Mouse (Mus musculus): ENCODE data around the gene Pax7. TPM values are rescaled to one million over a fixed set of nuclear protein-coding genes. Genes with fewer than 3 reads are reported as not detected.

The Pax7 gene
- total and polyA plus RNA-seq, 3 experiments: not detected

DNA sequence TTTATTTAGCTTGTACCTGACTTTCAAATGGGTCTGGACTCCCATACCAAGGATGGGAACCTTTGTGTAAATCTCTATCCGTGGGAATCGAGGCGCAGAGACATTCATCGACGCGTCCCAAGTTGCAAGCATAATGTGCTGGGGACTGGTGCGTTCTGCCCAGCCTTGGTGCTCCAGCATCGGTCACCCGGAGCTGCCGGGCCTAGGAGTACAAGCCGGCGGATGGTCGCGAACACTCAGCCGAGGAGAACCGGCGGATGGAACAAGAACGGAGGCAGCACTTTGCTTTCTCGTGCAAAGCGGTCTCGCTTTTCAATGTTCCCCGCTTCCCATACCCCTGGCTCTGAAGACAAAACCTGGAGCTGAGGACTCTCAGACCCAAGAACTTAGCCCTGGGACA, 12.3 kb downstream of the Pax7 start:
- no peak for DNase-seq (ENCODE audit: extremely low read depth)
- dilution Hi-C loops (cut with MboI; ENCODE audit: extremely low pct_ligation_motif_present, extremely low pct_unique_long_range_greater_than_20kb, low sequenced_read_pairs): no loop called here
- no peaks in the 10 kb centered on the region for H3K4me1 ChIP-seq (ENCODE audit: control insufficient read depth in 1 of 2, insufficient read depth in 2 of 2)
- no peak for TF ChIP-seq BHLHE40 (IDR thresholded peaks at IDR 0.05; ENCODE audit: low read depth, low read length)
- H3K36me3 ChIP-seq (replicated peaks in 1 of 2; ENCODE audit: control insufficient read depth in 1 of 2, insufficient read depth in 1 of 2, low read length in 1 of 2): no peaks in the 10 kb centered on the region
- no peak overlapping the region for H3K9ac ChIP-seq (ENCODE audit: insufficient read depth, low read depth)
- H3K4me3 ChIP-seq (replicated peaks in 1 of 3; ENCODE audit: low read depth in 2 of 3, low read length in 2 of 3, poor library complexity in 1 of 3): no peak overlapping the region
- in situ Hi-C loops (cut with MboI; ENCODE audit: low pct_ligation_motif_present, low pct_unique_long_range_greater_than_20kb, low sequenced_read_pairs): no loop called here
- H3K27ac ChIP-seq (ENCODE audit: insufficient read depth, low read depth): no peak overlapping the region
- H3K4me2 ChIP-seq (ENCODE audit: insufficient read depth, low read depth, poor library complexity, severe bottlenecking): no peak overlapping the region
- H3K9me3 ChIP-seq (replicated peaks; ENCODE audit: low read length): no peaks in the 10 kb centered on the region
- H3K79me2 ChIP-seq (replicated peaks; ENCODE audit: control insufficient read depth, extremely low read depth, insufficient read depth, poor library complexity, severe bottlenecking): no peaks in the 10 kb centered on the region
- H3K27me3 ChIP-seq (replicated peaks): peaks cover 45% of the 10 kb centered on the region

- no peak overlapping the region for H3K27ac ChIP-seq (ENCODE audit: insufficient read depth, low read depth)
- no peak overlapping the region for H3K4me2 ChIP-seq (ENCODE audit: insufficient read depth, low read depth, poor library complexity, severe bottlenecking)
- H3K27me3 ChIP-seq (replicated peaks): peaks cover 41% of the 10 kb centered on the region
- H3K4me3 ChIP-seq (replicated peaks in 1 of 3; ENCODE audit: low read depth in 2 of 3, low read length in 2 of 3, poor library complexity in 1 of 3): no peak overlapping the region
- dilution Hi-C loops (cut with MboI; ENCODE audit: extremely low pct_ligation_motif_present, extremely low pct_unique_long_range_greater_than_20kb, low sequenced_read_pairs) (no loop called here), in situ Hi-C loops (cut with MboI; ENCODE audit: low pct_ligation_motif_present, low pct_unique_long_range_greater_than_20kb, low sequenced_read_pairs) (no loop called here)
- H3K9ac ChIP-seq (ENCODE audit: insufficient read depth, low read depth): no peak overlapping the region
- TF ChIP-seq MYC (IDR thresholded peaks at IDR 0.05; ENCODE audit: low read depth, low read length) (no peak), ELF1 (IDR thresholded peaks at IDR 0.05; ENCODE audit: low read depth, low read length) (no peak), MEF2A (IDR thresholded peaks at IDR 0.05; ENCODE audit: borderline replicate concordance, low read depth, low read length) (no peak), JUND (conservative IDR thresholded peaks at IDR 0.05; ENCODE audit: low read depth, low read length) (no peak), POLR2A (IDR thresholded peaks at IDR 0.05; ENCODE audit: low read depth, low read length) (no peak), MAFK (IDR thresholded peaks at IDR 0.05; ENCODE audit: insufficient replicate concordance, low read length) (no peak), TBP (conservative IDR thresholded peaks at IDR 0.05; ENCODE audit: low read depth, low read length) (no peak), RAD21 (IDR thresholded peaks at IDR 0.05; ENCODE audit: low read depth, low read length) (no peak), KAT2A (IDR thresholded peaks at IDR 0.05; ENCODE audit: insufficient replicate concordance, low read length) (no peak), POLR2AphosphoS2 (IDR thresholded peaks at IDR 0.05; ENCODE audit: low read depth, low read length) (no peak), MAZ (IDR thresholded peaks at IDR 0.05; ENCODE audit: low read depth, low read length) (no peak), PAX5 (IDR thresholded peaks at IDR 0.05; ENCODE audit: low read length) (no peak), ZKSCAN1 (IDR thresholded peaks at IDR 0.05; ENCODE audit: borderline replicate concordance, low read depth, low read length) (no peak), MXI1 (IDR thresholded peaks at IDR 0.05; ENCODE audit: low read depth, low read length) (no peak), RCOR1 (conservative IDR thresholded peaks at IDR 0.05; ENCODE audit: low read depth, low read length) (no peak), JUN (IDR thresholded peaks at IDR 0.05; ENCODE audit: insufficient read depth, low read depth, low read length) (no peak), BHLHE40 (IDR thresholded peaks at IDR 0.05; ENCODE audit: low read depth, low read length) (no peak), USF1 (IDR thresholded peaks at IDR 0.05; ENCODE audit: low read depth, low read length) (no peak)
- no peaks in the 10 kb centered on the region for H3K9me3 ChIP-seq (replicated peaks; ENCODE audit: low read length)
- no peaks in the 10 kb centered on the region for H3K4me1 ChIP-seq (ENCODE audit: control insufficient read depth in 1 of 2, insufficient read depth in 2 of 2)
- H3K79me2 ChIP-seq (replicated peaks; ENCODE audit: control insufficient read depth, extremely low read depth, insufficient read depth, poor library complexity, severe bottlenecking): no peaks in the 10 kb centered on the region
- DNase-seq (ENCODE audit: extremely low read depth): no peak
- no peaks in the 10 kb centered on the region for H3K36me3 ChIP-seq (replicated peaks in 1 of 2; ENCODE audit: control insufficient read depth in 1 of 2, insufficient read depth in 1 of 2, low read length in 1 of 2)
Measured at GRCm38 (mm10) chr4:139819411-139820030, 13.8 kb downstream of the Pax7 start.

Measured in CH12.LX (cell line).